Mouse (Mus musculus) liver, embryonic 18 days (tissue): ENCODE data around the gene Hes7. TPM values are rescaled to one million over a fixed set of nuclear protein-coding genes. Genes with fewer than 3 reads are reported as not detected.

ENCODE experiments used
- polyA plus RNA-seq: library from polyadenylated mRNA; depleted of rRNA; stranded (reverse); fragments of >200 nt; gene quantifications from 2 replicates; pipeline ENCODE4 v1.2.3, GENCODE M21; 2012; rRNA removed

Gene Hes7
- 0.15 and 0.19 TPM in 2 replicates for polyA plus RNA-seq

DNA sequence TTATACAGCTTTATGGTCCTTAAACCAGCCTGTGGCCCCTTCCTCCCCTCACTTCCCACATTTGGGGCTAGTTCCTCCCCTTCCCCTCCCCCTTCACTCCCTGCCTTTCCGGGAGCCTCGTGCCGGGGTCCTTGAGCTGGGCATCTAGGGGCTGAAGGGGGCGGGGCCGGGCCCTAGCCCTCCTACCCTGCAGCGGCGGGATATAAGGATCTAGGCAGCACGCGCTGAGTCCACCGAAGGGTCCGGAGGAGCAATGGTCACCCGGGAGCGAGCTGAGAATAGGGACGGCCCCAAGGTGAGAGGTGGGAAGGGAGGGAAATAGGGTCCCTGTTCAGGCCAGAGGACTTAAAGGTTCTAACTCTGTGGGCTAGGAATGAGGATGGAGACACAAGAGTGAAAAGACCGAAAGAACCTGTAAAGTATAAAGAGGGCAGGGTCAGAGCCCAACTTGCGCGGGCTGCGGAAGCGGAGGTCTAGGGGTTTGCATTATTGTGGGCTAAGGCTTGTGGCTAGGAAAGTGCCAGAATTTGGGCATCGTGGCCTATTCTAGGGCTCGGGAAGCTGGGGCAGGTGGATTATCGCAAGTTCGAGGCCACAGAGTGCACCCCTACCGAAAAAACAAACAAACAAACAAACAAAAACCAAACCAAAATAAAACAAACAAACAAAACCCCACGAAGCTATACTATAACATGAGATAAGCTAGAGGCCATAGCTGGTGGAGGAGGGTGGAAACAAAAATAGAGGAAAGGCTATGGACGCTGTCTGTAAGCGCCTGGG is at the start of gene Hes7:
Gene Hes7, plus strand, starts transcription at position 184 of the 780 bp plus-strand sequence.

GRCm38 (mm10) chr11:69070590-69071222 is 49.5 kb upstream of the Hes7 start, which contains the start of gene Tmem107:
Gene Tmem107, plus strand, starts transcription at chr11:69070806.

GRCm38 (mm10) chr11:69088103-69088855 is 31.9 kb upstream of the Hes7 start, which contains the start of gene Vamp2:
Gene Vamp2, plus strand, starts transcription at chr11:69088490.

DNA sequence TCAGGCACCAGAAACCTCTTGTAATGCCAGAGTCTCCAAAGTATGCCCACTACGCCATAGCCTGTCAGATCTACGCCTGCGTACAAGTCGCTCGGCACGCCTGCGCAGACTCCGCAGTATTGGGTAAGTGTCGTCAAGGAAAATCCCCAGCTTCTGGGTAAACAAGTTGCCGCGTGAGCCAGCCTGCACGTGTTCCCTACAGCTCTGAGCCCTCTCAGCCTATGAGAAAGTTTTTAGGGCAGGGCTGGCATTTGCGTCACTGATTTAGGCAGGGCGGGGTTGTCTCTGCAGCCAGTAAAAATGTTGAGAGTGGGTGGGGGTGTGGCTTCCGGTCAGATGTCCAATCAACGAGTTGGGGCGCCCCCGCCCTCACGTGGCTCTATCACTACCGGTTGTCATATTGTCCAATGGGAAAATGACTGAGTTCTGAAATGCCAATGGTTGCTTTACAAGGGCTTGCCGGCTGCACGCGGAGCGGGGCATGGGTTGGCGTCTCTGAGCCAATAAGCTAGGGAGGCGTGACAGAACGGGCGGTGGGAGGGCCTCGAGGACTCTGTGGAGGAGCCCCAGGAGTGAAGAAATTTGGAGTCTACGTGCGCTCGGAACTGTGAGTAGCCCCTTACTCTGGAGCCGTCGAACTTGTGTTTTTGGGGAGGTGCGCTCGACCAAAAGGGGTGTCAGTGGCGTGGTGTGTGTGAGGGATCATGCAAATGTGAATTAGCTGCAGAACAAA is 25.3 kb upstream of the Hes7 start, which contains the start of gene Per1:
Gene Per1, plus strand, starts transcription at position 521 of the 733 bp plus-strand sequence.

DNA sequence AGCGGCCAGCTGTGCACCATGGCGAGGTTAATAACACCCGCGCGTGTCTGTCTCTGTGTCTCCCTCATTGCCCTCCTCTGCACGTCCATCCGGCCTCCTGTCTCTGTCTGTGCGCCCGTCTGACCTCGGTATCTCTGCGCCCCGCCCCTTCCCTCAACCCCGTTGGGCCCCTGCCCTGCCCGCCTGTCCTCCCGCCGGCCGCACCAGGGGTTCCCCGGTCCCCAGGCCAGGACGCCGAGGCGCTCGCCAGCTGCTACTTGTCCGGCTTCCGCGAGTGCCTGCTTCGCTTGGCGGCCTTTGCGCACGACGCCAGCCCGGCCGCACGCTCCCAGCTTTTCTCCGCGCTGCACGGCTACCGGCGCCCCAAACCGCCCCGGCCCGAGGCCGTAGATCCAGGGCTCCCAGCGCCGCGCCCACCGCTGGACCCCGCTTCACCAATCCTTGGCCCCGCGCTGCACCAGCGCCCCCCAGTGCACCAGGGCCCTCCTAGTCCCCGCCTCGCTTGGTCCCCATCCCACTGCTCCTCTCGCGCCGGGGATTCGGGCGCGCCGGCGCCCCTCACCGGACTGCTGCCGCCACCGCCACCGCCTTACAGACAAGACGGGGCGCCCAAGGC is 2.2 kb downstream of the Hes7 start, which contains the start of gene 9130213A22Rik:
Gene 9130213A22Rik, minus strand, starts transcription at position 254 of the 616 bp plus-strand sequence.

GRCm38 (mm10) chr11:69125852-69125918 is 5.5 kb downstream of the Hes7 start, which contains the start of gene Aloxe3:
Gene Aloxe3, plus strand, starts transcription at chr11:69125896.

GRCm38 (mm10) chr11:69156800-69157199 is 36.6 kb downstream of the Hes7 start, which contains the start of gene Alox12b:
Gene Alox12b, plus strand, starts transcription at chr11:69156989.

Other genes with a start within 250 kb of the Hes7 start
- 26.5 and 28.7 TPM in 2 replicates for gene Ndel1, start 248.5 kb upstream of the Hes7 start, polyA plus RNA-seq
- 0.06 TPM in 2 replicates for gene Rnf222, start 231.9 kb upstream of the Hes7 start, polyA plus RNA-seq
- 1,723 and 1,900 TPM in 2 replicates for gene Rpl26, start 218.8 kb upstream of the Hes7 start, polyA plus RNA-seq
- gene Odf4, start 193.3 kb upstream of the Hes7 start, polyA plus RNA-seq = not detected in 2 replicates
- 2.4 and 3.3 TPM in 2 replicates for gene Arhgef15, start 162.9 kb upstream of the Hes7 start, polyA plus RNA-seq
- gene Slc25a35, start 152.3 kb upstream of the Hes7 start, polyA plus RNA-seq = 0.50 and 0.72 TPM in 2 replicates
- 9.2 and 10.1 TPM in 2 replicates for gene Rangrf, start 145.2 kb upstream of the Hes7 start, polyA plus RNA-seq
- gene Pfas, start 111.9 kb upstream of the Hes7 start, polyA plus RNA-seq = 5.6 and 6.6 TPM in 2 replicates
- gene Ctc1, start 104.5 kb upstream of the Hes7 start, polyA plus RNA-seq = 13.8 and 16.8 TPM in 2 replicates
- gene Aurkb, start 74.8 kb upstream of the Hes7 start, polyA plus RNA-seq = 37.0 and 39.6 TPM in 2 replicates
- gene Borcs6, start 60.7 kb upstream of the Hes7 start, polyA plus RNA-seq = 6.1 and 6.7 TPM in 2 replicates
- 9.0 and 9.5 TPM in 2 replicates for gene Tmem107, start 49.6 kb upstream of the Hes7 start, polyA plus RNA-seq
- 28.3 and 32.3 TPM in 2 replicates for gene Vamp2, start 31.9 kb upstream of the Hes7 start, polyA plus RNA-seq
- gene Per1, start 25.2 kb upstream of the Hes7 start, polyA plus RNA-seq = 6.8 and 9.4 TPM in 2 replicates
- 0.11 and 0.12 TPM in 2 replicates for gene 9130213A22Rik, start 2.2 kb downstream of the Hes7 start, polyA plus RNA-seq
- gene Aloxe3, start 5.5 kb downstream of the Hes7 start, polyA plus RNA-seq = 0.10 and 0.26 TPM in 2 replicates
- gene Alox12b, start 36.6 kb downstream of the Hes7 start, polyA plus RNA-seq = not detected in 2 replicates
- 0.01 TPM in 1 of 2 replicates, not detected in the other for gene Alox8, start 77.4 kb downstream of the Hes7 start, polyA plus RNA-seq
- under 0.01 TPM in 1 of 2 replicates, not detected in the other for gene Gucy2e, start 116.6 kb downstream of the Hes7 start, polyA plus RNA-seq
- 5.7 and 6.8 TPM in 2 replicates for gene Cntrob, start 203.4 kb downstream of the Hes7 start, polyA plus RNA-seq
- gene Trappc1, start 203.6 kb downstream of the Hes7 start, polyA plus RNA-seq = 44.6 and 47.5 TPM in 2 replicates
- 0.18 and 0.22 TPM in 2 replicates for gene Kcnab3, start 205.9 kb downstream of the Hes7 start, polyA plus RNA-seq
- gene Rnf227, start 220.1 kb downstream of the Hes7 start, polyA plus RNA-seq = 0.41 and 0.54 TPM in 2 replicates
- gene Chd3, start 249.0 kb downstream of the Hes7 start, polyA plus RNA-seq = 33.5 and 44.3 TPM in 2 replicates